Mouse (Mus musculus): Measurements from ENCODE around the gene Sirt2.

DNA sequence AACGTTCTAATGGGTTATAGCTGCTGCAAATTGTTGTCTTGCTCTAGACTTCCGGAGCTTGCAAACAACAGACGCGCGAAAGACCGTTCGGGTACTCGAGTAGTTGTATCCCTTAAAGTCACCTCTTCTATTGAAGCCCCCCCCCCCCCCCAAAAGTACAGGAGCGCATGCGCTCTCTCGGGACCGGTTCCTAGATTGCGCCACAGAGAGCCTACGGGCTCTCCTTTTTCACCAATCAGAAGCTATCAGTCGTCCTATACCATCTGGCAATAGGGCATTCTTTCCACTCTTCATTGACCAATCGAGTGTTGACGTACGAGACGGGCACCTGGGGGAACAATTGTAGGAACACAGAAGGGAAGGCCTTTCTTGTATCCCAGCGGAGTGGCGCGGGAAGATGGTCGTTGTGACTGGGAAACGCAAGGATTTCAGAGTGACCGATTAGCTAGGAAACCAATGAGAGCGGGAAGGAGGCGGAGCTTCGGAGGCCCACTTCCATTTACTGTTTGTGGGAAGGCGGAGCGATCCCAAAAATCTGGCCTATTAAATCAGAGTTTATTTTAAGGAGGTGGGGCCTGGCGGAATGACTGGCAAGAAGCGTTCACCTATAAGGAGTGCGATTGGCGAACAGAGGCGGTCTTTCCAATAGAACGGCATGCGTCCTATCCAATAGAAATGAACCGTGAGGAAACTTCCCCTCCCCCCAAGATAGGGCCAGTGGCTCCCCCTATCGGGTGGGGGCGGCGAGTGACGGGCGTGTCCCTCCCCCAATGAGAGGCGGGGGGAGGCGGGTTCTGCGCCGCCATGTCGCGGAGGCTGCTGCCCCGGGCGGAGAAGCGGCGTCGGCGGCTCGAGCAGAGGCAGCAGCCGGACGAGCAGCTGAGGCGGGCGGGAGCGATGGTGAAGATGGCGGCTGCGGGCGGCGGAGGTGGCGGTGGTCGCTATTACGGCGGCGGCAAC lies 43.9 kb downstream of the Sirt2 start:
- TF ChIP-seq GATA1 (IDR thresholded peaks at IDR 0.05; ENCODE audit: borderline replicate concordance, low read length) (0 out of 3 replicates have a peak, but pooled peaks have one; percentile 28), FLI1 (IDR thresholded peaks at IDR 0.05; ENCODE audit: low read length) (no peak)

All from megakaryocyte, embryonic 14.5 days (primary cell).